Mouse (Mus musculus) cerebellum, adult 2 months (tissue): ENCODE data around the gene Rbfox1.

Experiments used
- CTCF ChIP-seq: fragments of 200-500 bp; IDR thresholded peaks from 2 replicates; pipeline ENCODE4 v1.5.1; 2011; ENCODE audit warnings: low read depth, mild to moderate bottlenecking, control low read depth, low read length, moderate library complexity, borderline replicate concordance; ENCODE audit not compliant: insufficient read depth
- POLR2A ChIP-seq: fragments of 200-500 bp; IDR thresholded peaks from 2 replicates; pipeline ENCODE4 v1.6.1; 2011; ENCODE audit warnings: low read length, control low read depth, borderline replicate concordance; ENCODE audit not compliant: insufficient read depth

- TF ChIP-seq POLR2A, result no peak
- TF ChIP-seq CTCF, result no peak
These were observed 1098.8 kb downstream of the Rbfox1 start for GRCm38 (mm10) chr16:6983947-6984346.
